Mouse (Mus musculus) CD4-positive, CD25-positive, alpha-beta regulatory T cell, adult 4 months (primary cell): ENCODE measurements at regions not wholly inside any gene's neighbourhood (a gene's known extent, or its start where the extent isn't known, plus 50 kb on each side); places are given as distances from the start of the nearest gene placed in this dataset.

Experiments used
- ATAC-seq: one replicate; pipeline ENCODE4 v1.8.0; 2017

- ATAC-seq = no peak
Measured at GRCm38 (mm10) chr14:54097026-54097425, 156.9 kb downstream of the Dad1 start.

- no peak for ATAC-seq
Measured at GRCm38 (mm10) chr14:54092444-54092843, 161.5 kb downstream of the Dad1 start.

- no peak for ATAC-seq
Measured at GRCm38 (mm10) chr14:54086660-54087059, 167.2 kb downstream of the Dad1 start.

- ATAC-seq = no peak
Measured at GRCm38 (mm10) chr14:54074659-54075058, 179.2 kb downstream of the Dad1 start.

GRCm38 (mm10) chr14:54072283-54072912 is 181.5 kb downstream of the Dad1 start:
- no peak for ATAC-seq

- ATAC-seq = no peak
Measured at GRCm38 (mm10) chr14:54070240-54070639, 183.7 kb downstream of the Dad1 start.

- ATAC-seq = no peak
Measured at GRCm38 (mm10) chr14:54068684-54069083, 185.2 kb downstream of the Dad1 start.

GRCm38 (mm10) chr14:54065466-54065865 is 188.4 kb downstream of the Dad1 start:
- no peak for ATAC-seq

GRCm38 (mm10) chr14:54064541-54065402 is 189.1 kb downstream of the Dad1 start:
- no peak for ATAC-seq

- ATAC-seq = no peak
Measured at GRCm38 (mm10) chr14:54061570-54061969, 192.3 kb downstream of the Dad1 start.

- ATAC-seq = no peak
Measured at GRCm38 (mm10) chr14:54059776-54060175, 194.1 kb downstream of the Dad1 start.

GRCm38 (mm10) chr14:54059096-54059495 is 194.8 kb downstream of the Dad1 start:
- no peak for ATAC-seq

- ATAC-seq = no peak
Measured at GRCm38 (mm10) chr14:54056691-54057090, 197.2 kb downstream of the Dad1 start.

GRCm38 (mm10) chr14:54055390-54055789 is 198.5 kb downstream of the Dad1 start:
- ATAC-seq = no peak

GRCm38 (mm10) chr14:54042286-54042685 is 211.6 kb downstream of the Dad1 start:
- ATAC-seq = no peak

- no peak for ATAC-seq
Measured at GRCm38 (mm10) chr14:54040644-54041043, 213.3 kb downstream of the Dad1 start.

GRCm38 (mm10) chr14:54034516-54034915 is 219.4 kb downstream of the Dad1 start:
- ATAC-seq = no peak

- no peak for ATAC-seq
Measured at GRCm38 (mm10) chr14:54023552-54023951, 230.4 kb downstream of the Dad1 start.

- ATAC-seq = no peak
Measured at GRCm38 (mm10) chr14:54021443-54021842, 232.5 kb downstream of the Dad1 start.

- ATAC-seq = no peak
Measured at GRCm38 (mm10) chr14:54014628-54015027, 239.3 kb downstream of the Dad1 start.

GRCm38 (mm10) chr14:54002083-54002482 is 251.8 kb downstream of the Dad1 start:
- ATAC-seq = no peak

- ATAC-seq = no peak
Measured at GRCm38 (mm10) chr14:54000527-54000926, 253.4 kb downstream of the Dad1 start.

GRCm38 (mm10) chr14:53993427-53993826 is 260.5 kb downstream of the Dad1 start:
- no peak for ATAC-seq

GRCm38 (mm10) chr14:53992712-53993286 is 261.1 kb downstream of the Dad1 start:
- no peak for ATAC-seq
